Mouse (Mus musculus) cerebellum, adult 2 months (tissue): Measurements from ENCODE around the gene Nod2.

ENCODE experiments used
- CTCF ChIP-seq: fragments of 200-500 bp; IDR thresholded peaks from 2 replicates; pipeline ENCODE4 v1.5.1; 2011; ENCODE audit warnings: low read depth, mild to moderate bottlenecking, control low read depth, low read length, moderate library complexity, borderline replicate concordance; ENCODE audit not compliant: insufficient read depth
- POLR2A ChIP-seq: fragments of 200-500 bp; IDR thresholded peaks from 2 replicates; pipeline ENCODE4 v1.6.1; 2011; ENCODE audit warnings: low read length, control low read depth, borderline replicate concordance; ENCODE audit not compliant: insufficient read depth

DNA sequence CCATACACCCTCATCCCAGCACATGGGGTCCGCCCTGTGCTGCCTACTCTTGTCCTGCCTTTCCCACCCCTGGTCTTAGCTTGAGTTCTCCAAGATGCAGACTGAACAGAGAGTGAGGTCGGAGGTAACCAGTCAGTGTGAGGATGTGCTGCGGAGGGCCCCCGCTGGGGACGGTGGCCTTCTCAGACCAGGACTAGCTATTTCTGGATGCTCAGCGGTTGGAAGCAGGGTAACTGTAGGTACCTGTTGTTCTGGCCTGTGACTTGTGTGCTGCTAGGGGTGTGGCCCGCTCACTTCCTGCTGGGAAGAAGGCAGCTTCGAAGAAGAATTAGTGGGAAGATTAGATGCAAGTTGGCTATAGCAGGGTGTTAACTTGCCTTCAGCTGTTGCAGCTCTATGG lies 38.1 kb upstream of the Nod2 start:
- TF ChIP-seq CTCF (no peak), POLR2A (no peak)
